Mouse (Mus musculus) MEL (cell line): ENCODE measurements at regions not wholly inside any gene's neighbourhood (a gene's known extent, or its start where the extent isn't known, plus 50 kb on each side); places are given as distances from the start of the nearest gene placed in this dataset.

Experiments
- DNase-seq: peaks from one replicate; pipeline ENCODE4 v3.0.0; 2011; ENCODE audit warnings: low read depth, low spot score
- H3K27ac ChIP-seq: 2 replicates; pipeline ENCODE4 v1.5.1; 2012; ENCODE audit warnings: low read depth, mild to moderate bottlenecking, control low read depth, low read length, moderate library complexity; ENCODE audit not compliant: control insufficient read depth
- H3K27me3 ChIP-seq, 2 experiments: fragments of 150-350 bp in 1 of 2; sonication (generic) in 1 of 2; 2 replicates each; pipeline ENCODE4 v1.6.1; 2012; ENCODE audit warnings: low read length in 2 of 2, mild to moderate bottlenecking in 2 of 2, improper control_type of control experiment in 1 of 2, moderate library complexity in 1 of 2; ENCODE audit not compliant: insufficient read depth in 2 of 2, control insufficient read depth in 1 of 2
- H3K36me3 ChIP-seq, 2 experiments: 2 replicates each; pipeline ENCODE4 v1.6.1; 2012 to 2014; ENCODE audit warnings: low read length in 2 of 2, improper control_type of control experiment in 1 of 2, inconsistent platforms in 1 of 2, mild to moderate bottlenecking in 1 of 2; ENCODE audit not compliant: insufficient read depth in 2 of 2, control insufficient read depth in 1 of 2
- H3K4me1 ChIP-seq, 2 experiments: fragments of 150-350 bp in 1 of 2; sonication (generic) in 1 of 2; 2 replicates each; pipeline ENCODE4 v1.6.1; 2012; ENCODE audit warnings: low read length in 2 of 2, improper control_type of control experiment in 1 of 2, mild to moderate bottlenecking in 1 of 2; ENCODE audit not compliant: insufficient read depth in 2 of 2, control insufficient read depth in 1 of 2
- H3K4me3 ChIP-seq, 2 experiments: fragments of 150-350 bp in 1 of 2; sonication (generic) in 1 of 2; 2 replicates each; pipeline ENCODE4 v1.5.1; 2012; ENCODE audit warnings: low read depth in 2 of 2, low read length in 2 of 2, mild to moderate bottlenecking in 2 of 2, moderate library complexity in 2 of 2, control low read depth in 1 of 2, improper control_type of control experiment in 1 of 2; ENCODE audit not compliant: control insufficient read depth in 1 of 2, insufficient read depth in 1 of 2
- H3K79me2 ChIP-seq: 2 replicates; pipeline ENCODE4 v1.6.1; 2012; ENCODE audit warnings: mild to moderate bottlenecking, low read length, moderate library complexity; ENCODE audit not compliant: control insufficient read depth, poor library complexity, insufficient read depth
- H3K9ac ChIP-seq: 2 replicates; pipeline ENCODE4 v1.6.1; 2012; ENCODE audit warnings: low read depth, mild to moderate bottlenecking, control low read depth, low read length, moderate library complexity; ENCODE audit not compliant: control insufficient read depth, poor library complexity, severe bottlenecking
- H3K9me3 ChIP-seq: fragments of 150-350 bp; sonication (generic); replicated peaks from 2 replicates; pipeline ENCODE4 v1.6.1; 2012; ENCODE audit warnings: mild to moderate bottlenecking, low read length, improper control_type of control experiment, moderate library complexity; ENCODE audit not compliant: insufficient read depth
- CHD1 ChIP-seq: IDR thresholded peaks from 2 replicates; pipeline ENCODE4 v1.6.1; 2012; ENCODE audit warnings: low read depth, mild to moderate bottlenecking, inconsistent platforms, low read length, improper control_type of control experiment
- CTCF ChIP-seq, 3 experiments: IDR thresholded peaks in 2 of 3; conservative IDR thresholded peaks in 1 of 3; 2 replicates each; pipeline ENCODE4 v1.5.1; 2011 to 2012; ENCODE audit warnings: low read length in 3 of 3, low read depth in 2 of 3, mild to moderate bottlenecking in 2 of 3, improper control_type of control experiment in 1 of 3, inconsistent platforms in 1 of 3, mixed read lengths in 1 of 3, moderate library complexity in 1 of 3; ENCODE audit not compliant: control insufficient read depth in 1 of 3, insufficient read depth in 1 of 3, poor library complexity in 1 of 3, severe bottlenecking in 1 of 3
- E2F4 ChIP-seq: IDR thresholded peaks from 2 replicates; pipeline ENCODE4 v1.6.1; 2011; ENCODE audit warnings: low read depth, low read length, improper control_type of control experiment, borderline replicate concordance
- ETS1 ChIP-seq: IDR thresholded peaks from 2 replicates; pipeline ENCODE4 v1.6.1; 2012; ENCODE audit warnings: low read depth, mild to moderate bottlenecking, inconsistent platforms, low read length, improper control_type of control experiment, moderate library complexity
- GABPA ChIP-seq: IDR thresholded peaks from 2 replicates; pipeline ENCODE4 v1.6.1; 2012; ENCODE audit warnings: low read depth, mild to moderate bottlenecking, inconsistent platforms, low read length, improper control_type of control experiment, moderate library complexity
- HCFC1 ChIP-seq: IDR thresholded peaks from 2 replicates; pipeline ENCODE4 v1.6.1; 2012; ENCODE audit warnings: low read depth, mild to moderate bottlenecking, inconsistent platforms, low read length, improper control_type of control experiment, moderate library complexity
- JUND ChIP-seq: IDR thresholded peaks from 2 replicates; pipeline ENCODE4 v1.6.1; 2011; ENCODE audit warnings: low read depth, mild to moderate bottlenecking, improper control_type of control experiment, low read length
- KAT2A ChIP-seq: conservative IDR thresholded peaks from 2 replicates; pipeline ENCODE4 v1.6.1; 2012; ENCODE audit warnings: low read depth, low read length, improper control_type of control experiment, inconsistent platforms
- MAX ChIP-seq: IDR thresholded peaks from 2 replicates; pipeline ENCODE4 v1.6.1; 2011; ENCODE audit warnings: low read length, improper control_type of control experiment
- MAZ ChIP-seq: IDR thresholded peaks from 2 replicates; pipeline ENCODE4 v1.6.1; 2012; ENCODE audit warnings: low read depth, mild to moderate bottlenecking, inconsistent platforms, low read length, improper control_type of control experiment
- MEF2A ChIP-seq: IDR thresholded peaks from 2 replicates; pipeline ENCODE4 v1.6.1; 2014; ENCODE audit warnings: low read depth, mild to moderate bottlenecking, inconsistent platforms, low read length, improper control_type of control experiment; ENCODE audit not compliant: poor library complexity, insufficient replicate concordance, severe bottlenecking; ENCODE audit errors: extremely low read depth
- MXI1 ChIP-seq: IDR thresholded peaks from 2 replicates; pipeline ENCODE4 v1.6.1; 2011; ENCODE audit warnings: mild to moderate bottlenecking, low read depth, low read length, improper control_type of control experiment
- MYB ChIP-seq: IDR thresholded peaks from 2 replicates; pipeline ENCODE4 v1.6.1; 2011; ENCODE audit warnings: mild to moderate bottlenecking, low read depth, low read length, improper control_type of control experiment
- MYC ChIP-seq: IDR thresholded peaks from 2 replicates; pipeline ENCODE4 v1.6.1; 2011; ENCODE audit warnings: low read depth, mild to moderate bottlenecking, low read length, improper control_type of control experiment, moderate library complexity
- NELFE ChIP-seq: IDR thresholded peaks from 2 replicates; pipeline ENCODE4 v1.6.1; 2011; ENCODE audit warnings: low read depth, low read length, improper control_type of control experiment
- RCOR1 ChIP-seq: IDR thresholded peaks from 2 replicates; pipeline ENCODE4 v1.6.1; 2012; ENCODE audit warnings: low read depth, mild to moderate bottlenecking, inconsistent platforms, low read length, improper control_type of control experiment
- SMC3 ChIP-seq: IDR thresholded peaks from 2 replicates; pipeline ENCODE4 v1.6.1; 2011; ENCODE audit warnings: low read depth, low read length, improper control_type of control experiment
- USF2 ChIP-seq, 2 experiments: IDR thresholded peaks; 2 replicates each; pipeline ENCODE4 v1.6.1; 2011 to 2012; ENCODE audit warnings: improper control_type of control experiment in 2 of 2, low read length in 2 of 2, borderline replicate concordance in 1 of 2, inconsistent platforms in 1 of 2, low read depth in 1 of 2, mild to moderate bottlenecking in 1 of 2; ENCODE audit not compliant: insufficient read depth in 1 of 2
- ZC3H11A ChIP-seq: IDR thresholded peaks from 2 replicates; pipeline ENCODE4 v1.6.1; 2012; ENCODE audit warnings: low read depth, mild to moderate bottlenecking, inconsistent platforms, low read length, improper control_type of control experiment

DNA sequence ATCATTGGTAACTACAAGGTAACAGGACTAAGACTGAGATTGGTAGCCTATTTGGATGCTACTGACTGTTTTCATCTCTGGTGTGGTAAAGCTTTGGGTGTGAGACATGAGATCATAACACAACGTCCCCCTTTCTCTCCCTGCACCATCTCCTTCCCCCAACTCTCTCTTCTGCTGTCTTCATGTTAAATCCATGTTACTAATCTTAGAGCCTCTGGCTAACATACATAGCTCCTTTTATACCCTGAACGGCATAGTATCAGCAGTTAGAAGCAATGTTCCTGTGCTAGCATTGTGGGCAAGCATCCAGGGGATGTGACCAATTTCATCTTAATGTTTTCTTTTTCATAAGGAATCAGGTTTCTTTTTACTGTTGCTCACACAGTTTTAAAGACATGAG lies 365.1 kb upstream of the Fam241a start:
- H3K4me1 ChIP-seq: no peaks in the 10 kb centered on the region
- H3K27me3 ChIP-seq: no peaks in the 10 kb centered on the region
- no peaks in the 10 kb centered on the region for H3K36me3 ChIP-seq
- DNase-seq: no peak
- H3K9me3 ChIP-seq: no peaks in the 10 kb centered on the region
- TF ChIP-seq MXI1 (no peak), RCOR1 (no peak), KAT2A (no peak), MYB (no peak), USF2 (IDR thresholded peaks at IDR 0.05; ENCODE audit: borderline replicate concordance in 1 of 2, insufficient read depth in 1 of 2, low read depth in 1 of 2, low read length in 2 of 2) (no peak), JUND (no peak), GABPA (no peak), NELFE (no peak), HCFC1 (no peak), MEF2A (no peak), SMC3 (no peak), CHD1 (no peak), ZC3H11A (no peak), ETS1 (no peak), MAZ (no peak)
- H3K27ac ChIP-seq: no peak overlapping the region
- no peaks in the 10 kb centered on the region for H3K79me2 ChIP-seq
- H3K4me3 ChIP-seq: no peak overlapping the region
- no peak overlapping the region for H3K9ac ChIP-seq

- Histone ChIP-seq H3K27me3 (no peaks in the 10 kb centered on the region), H3K36me3 (no peaks in the 10 kb centered on the region), H3K9me3 (no peaks in the 10 kb centered on the region), H3K27ac (no peak overlapping the region), H3K4me3 (no peak overlapping the region), H3K79me2 (no peaks in the 10 kb centered on the region), H3K9ac (no peak overlapping the region), H3K4me1 (no peaks in the 10 kb centered on the region)
- TF ChIP-seq SMC3 (no peak), MYC (no peak), E2F4 (no peak), MAX (no peak), CTCF (IDR thresholded peaks at IDR 0.05 in 2 of 3, conservative IDR thresholded peaks at IDR 0.05 in 1 of 3; ENCODE audit: control insufficient read depth in 1 of 3, insufficient read depth in 1 of 3, low read depth in 2 of 3, low read length in 3 of 3, poor library complexity in 1 of 3, severe bottlenecking in 1 of 3) (peak; percentile 25 to 41 (median 29))
- DNase-seq: peak; percentile 24
Measured at GRCm38 (mm10) chr3:128247816-128248215, 351.7 kb upstream of the Fam241a start.
